Mouse (Mus musculus) kidney, embryonic 16.5 days (tissue): ENCODE measurements around the gene Col8a2. TPM values are rescaled to one million over a fixed set of nuclear protein-coding genes. Genes with fewer than 3 reads are reported as not detected.

ENCODE experiments used
- ATAC-seq: fragments of 200-750 bp; cut with Nextera tagmentation; 2 replicates; pipeline ENCODE4 v1.8.0; 2017; ENCODE audit warnings: moderate TSS enrichment; ENCODE audit not compliant: low FRiP score, low TSS enrichment
- H3K27ac ChIP-seq: fragments of 300-500 bp; sonication (generic); 2 replicates; pipeline ENCODE4 v1.5.1; 2014; ENCODE audit warnings: low read length
- H3K27me3 ChIP-seq: fragments of 300-500 bp; sonication (generic); 2 replicates; pipeline ENCODE4 v1.6.1; 2014; ENCODE audit warnings: low read length, control low read depth, mixed read lengths; ENCODE audit not compliant: insufficient read depth
- H3K36me3 ChIP-seq: fragments of 300-500 bp; sonication (generic); 2 replicates; pipeline ENCODE4 v1.6.1; 2014; ENCODE audit warnings: low read length, control low read depth, mixed read lengths; ENCODE audit not compliant: insufficient read depth
- H3K4me1 ChIP-seq: fragments of 300-500 bp; sonication (generic); 2 replicates; pipeline ENCODE4 v1.6.1; 2014; ENCODE audit warnings: low read length, control low read depth, mixed read lengths; ENCODE audit not compliant: insufficient read depth
- H3K4me2 ChIP-seq: fragments of 300-500 bp; sonication (generic); replicated peaks from 2 replicates; pipeline ENCODE4 v1.6.1; 2014; ENCODE audit warnings: low read depth, low read length
- H3K4me3 ChIP-seq: fragments of 300-500 bp; sonication (generic); 2 replicates; pipeline ENCODE4 v1.5.1; 2014; ENCODE audit warnings: mild to moderate bottlenecking, low read length
- H3K9ac ChIP-seq: fragments of 300-500 bp; sonication (generic); replicated peaks from 2 replicates; pipeline ENCODE4 v1.6.1; 2014; ENCODE audit warnings: low read length
- H3K9me3 ChIP-seq: fragments of 300-500 bp; sonication (generic); 2 replicates; pipeline ENCODE4 v1.6.1; 2016; ENCODE audit warnings: low read length, control low read depth
- WGBS: fragments of 180-500 bp; shearing (Covaris S2); extraction: QIAGEN DNeasy Blood & Tissue Kit; methylation state at CpG from one replicate; pipeline ENCODE4 v1.1.7; 2014; 5-methylcytosine and 5-hydroxymethylcytosine counted together
- polyA plus RNA-seq: library from polyadenylated mRNA; unstranded; fragments of >200 nt; fragmentation: Nextera tagmentation; extraction: Ambion mirVana; gene quantifications from 2 replicates; pipeline ENCODE4 v1.2.1, GENCODE M21; 2015

Col8a2 gene
- polyA plus RNA-seq, 1 experiment from 2014 or later: 11.4 TPM

GRCm38 (mm10) chr4:126277906-126278564 is 8.6 kb upstream of the Col8a2 start:
- ATAC-seq: peak; percentile 44
- 0 out of 2 replicates have a peak overlapping the region, but pooled peaks have one; percentile 6 for H3K9ac ChIP-seq
- peak overlapping the region; percentile 36 for H3K4me2 ChIP-seq
- H3K4me1 ChIP-seq: peaks cover 10% of the 10 kb centered on the region
- H3K27ac ChIP-seq: no peak overlapping the region
- no peaks in the 10 kb centered on the region for H3K27me3 ChIP-seq
- no peaks in the 10 kb centered on the region for H3K9me3 ChIP-seq
- peaks cover 14% of the 10 kb centered on the region; the same call in 1 of the 2 replicates for H3K36me3 ChIP-seq
- no peak overlapping the region for H3K4me3 ChIP-seq
- WGBS: 4% methylated on average over 13 of the region's 13 CpGs

- Histone ChIP-seq H3K4me1 (peaks cover 10% of the 10 kb centered on the region), H3K36me3 (peaks cover 13% of the 10 kb centered on the region; the same call in 1 of the 2 replicates), H3K4me3 (no peak overlapping the region), H3K27ac (no peak overlapping the region), H3K9me3 (no peaks in the 10 kb centered on the region), H3K9ac (0 out of 2 replicates have a peak overlapping the region, but pooled peaks have one; percentile 6), H3K27me3 (no peaks in the 10 kb centered on the region), H3K4me2 (no peak overlapping the region)
- no peak for ATAC-seq
- 34% methylated on average over 9 of the region's 9 CpGs for WGBS
Observed at GRCm38 (mm10) chr4:126278565-126278915, 8.1 kb upstream of the Col8a2 start.

GRCm38 (mm10) chr4:126278961-126279360 is 7.6 kb upstream of the Col8a2 start:
- Histone ChIP-seq H3K36me3 (peaks cover 9% of the 10 kb centered on the region; the same call in 1 of the 2 replicates), H3K27me3 (no peaks in the 10 kb centered on the region), H3K27ac (no peak overlapping the region), H3K4me1 (peaks cover 10% of the 10 kb centered on the region), H3K4me3 (no peak overlapping the region), H3K9ac (no peak overlapping the region), H3K4me2 (no peak overlapping the region), H3K9me3 (no peaks in the 10 kb centered on the region)
- ATAC-seq: no peak
- WGBS: 43% methylated on average over 9 of the region's 9 CpGs

GRCm38 (mm10) chr4:126281706-126282105 is 4.9 kb upstream of the Col8a2 start:
- no peak for ATAC-seq
- Histone ChIP-seq H3K27me3 (peaks cover 12% of the 10 kb centered on the region), H3K36me3 (no peaks in the 10 kb centered on the region), H3K9ac (no peak overlapping the region), H3K4me3 (no peak overlapping the region), H3K9me3 (no peaks in the 10 kb centered on the region), H3K4me1 (peaks cover 11% of the 10 kb centered on the region; the same call in 1 of the 2 replicates), H3K27ac (no peak overlapping the region), H3K4me2 (no peak overlapping the region)
- WGBS: 64% methylated on average over 9 of the region's 9 CpGs

GRCm38 (mm10) chr4:126283582-126283981 is 3.0 kb upstream of the Col8a2 start:
- Histone ChIP-seq H3K36me3 (no peaks in the 10 kb centered on the region), H3K4me2 (no peak overlapping the region), H3K4me3 (no peak overlapping the region), H3K4me1 (peaks cover 16% of the 10 kb centered on the region), H3K9me3 (no peaks in the 10 kb centered on the region), H3K27me3 (peaks cover 28% of the 10 kb centered on the region), H3K27ac (no peak overlapping the region), H3K9ac (no peak overlapping the region)
- ATAC-seq: no peak
- WGBS: 88% methylated on average over 8 of the region's 8 CpGs

GRCm38 (mm10) chr4:126287302-126287995 is 856 bp downstream of the Col8a2 start:
- Histone ChIP-seq H3K4me2 (peak overlapping the region; percentile 72), H3K27me3 (peaks cover 30% of the 10 kb centered on the region), H3K36me3 (no peaks in the 10 kb centered on the region), H3K4me3 (peak overlapping the region; percentile 51), H3K27ac (no peak overlapping the region), H3K9ac (no peak overlapping the region), H3K4me1 (peaks cover 24% of the 10 kb centered on the region), H3K9me3 (no peaks in the 10 kb centered on the region)
- ATAC-seq: peak; percentile 19; the same call in 1 of the 2 replicates
- WGBS: 28% methylated on average over 11 of the region's 11 CpGs

GRCm38 (mm10) chr4:126288085-126288666 is 1.6 kb downstream of the Col8a2 start:
- H3K4me3 ChIP-seq: no peak overlapping the region
- no peak overlapping the region for H3K27ac ChIP-seq
- ATAC-seq: 0 out of 2 replicates have a peak, but pooled peaks have one; percentile 16
- peaks cover 30% of the 10 kb centered on the region for H3K27me3 ChIP-seq
- no peak overlapping the region for H3K9ac ChIP-seq
- peak overlapping the region; percentile 72 for H3K4me2 ChIP-seq
- no peaks in the 10 kb centered on the region for H3K36me3 ChIP-seq
- H3K4me1 ChIP-seq: peaks cover 24% of the 10 kb centered on the region
- H3K9me3 ChIP-seq: no peaks in the 10 kb centered on the region
- 22% methylated on average over 17 of the region's 17 CpGs for WGBS

GRCm38 (mm10) chr4:126290314-126290713 is 3.7 kb downstream of the Col8a2 start:
- Histone ChIP-seq H3K4me2 (no peak overlapping the region), H3K27ac (no peak overlapping the region), H3K4me3 (no peak overlapping the region), H3K9me3 (no peaks in the 10 kb centered on the region), H3K4me1 (peaks cover 24% of the 10 kb centered on the region), H3K9ac (no peak overlapping the region), H3K36me3 (no peaks in the 10 kb centered on the region), H3K27me3 (peaks cover 30% of the 10 kb centered on the region)
- no peak for ATAC-seq
- 88% methylated on average over 8 of the region's 8 CpGs for WGBS

- H3K9me3 ChIP-seq: no peaks in the 10 kb centered on the region
- no peak overlapping the region for H3K4me2 ChIP-seq
- no peaks in the 10 kb centered on the region for H3K36me3 ChIP-seq
- 0 out of 2 replicates have a peak overlapping the region, but pooled peaks have one; percentile 29 for H3K9ac ChIP-seq
- H3K27me3 ChIP-seq: peaks cover 23% of the 10 kb centered on the region
- whole genome bisulfite sequencing: 24% methylated on average over 13 of the region's 13 CpGs
- no peak for ATAC-seq
- no peak overlapping the region for H3K4me3 ChIP-seq
- H3K4me1 ChIP-seq: peaks cover 23% of the 10 kb centered on the region
- H3K27ac ChIP-seq: no peak overlapping the region
Observed at GRCm38 (mm10) chr4:126291196-126291595, 4.6 kb downstream of the Col8a2 start.
